Mouse (Mus musculus): ENCODE data around the gene Il9. TPM values are rescaled to one million over a fixed set of nuclear protein-coding genes. Genes with fewer than 3 reads are reported as not detected.

Gene Il9
- polyA plus RNA-seq, 1 experiment = not detected

DNA sequence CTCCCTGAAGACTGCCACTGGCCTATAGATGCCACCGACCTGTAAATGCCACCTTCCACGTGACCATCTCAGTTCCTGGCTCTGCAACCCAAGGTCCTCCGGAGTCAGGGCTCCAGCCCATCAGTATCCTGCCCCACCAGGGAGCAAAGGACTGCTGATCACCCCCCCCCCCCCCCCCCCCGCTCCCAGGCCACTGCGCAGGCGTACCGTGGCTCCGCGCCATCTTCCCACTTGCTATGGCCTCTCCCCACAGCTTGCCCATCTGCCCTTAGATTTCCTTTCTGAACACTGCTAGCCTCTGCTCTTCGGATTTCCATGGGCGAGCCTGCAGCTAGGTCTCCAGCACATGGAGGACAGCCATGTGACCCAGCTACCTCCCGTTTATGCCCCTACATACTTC is 49.5 kb downstream of the Il9 start:
- WGBS = 79% methylated on average over 12 of the region's 12 CpGs

More for the DNA sequence above, 49.5 kb downstream of the Il9 start:
- DNase-seq (ENCODE audit: low read depth, low spot score) = no peak

Other genes starting within 250 kb of the Il9 start
- not detected in 2 replicates for gene Neurog1, start 230.1 kb downstream of the Il9 start, polyA plus RNA-seq (2012; rRNA removed)
- gene Cxcl14, start 185.7 kb downstream of the Il9 start, polyA plus RNA-seq (2012; rRNA removed) = 29.8 and 35.6 TPM in 2 replicates
- not detected in 2 replicates for gene Gm3045, start 55.7 kb downstream of the Il9 start, polyA plus RNA-seq (2012; rRNA removed)
- 1.5 and 21.9 TPM in 2 replicates for gene Slc25a48, start 43.9 kb downstream of the Il9 start, polyA plus RNA-seq (2012; rRNA removed)
- gene Fbxl21, start 40.2 kb upstream of the Il9 start, polyA plus RNA-seq (2012; rRNA removed) = 1.7 TPM in 2 replicates
- gene Lect2, start 66.3 kb upstream of the Il9 start, polyA plus RNA-seq (2012; rRNA removed) = 0.74 and 1.7 TPM in 2 replicates
- gene Tgfbi, start 127.3 kb upstream of the Il9 start, polyA plus RNA-seq (2012; rRNA removed) = 147 and 219 TPM in 2 replicates
- gene Smad5, start 220.8 kb upstream of the Il9 start, polyA plus RNA-seq (2012; rRNA removed) = 7.2 and 9.8 TPM in 2 replicates